Mouse (Mus musculus): ENCODE data around the gene Slc22a22. TPM values are rescaled to one million over a fixed set of nuclear protein-coding genes. Genes with fewer than 3 reads are reported as not detected.

Gene Slc22a22
- polyA plus RNA-seq, 1 experiment = not detected

DNA sequence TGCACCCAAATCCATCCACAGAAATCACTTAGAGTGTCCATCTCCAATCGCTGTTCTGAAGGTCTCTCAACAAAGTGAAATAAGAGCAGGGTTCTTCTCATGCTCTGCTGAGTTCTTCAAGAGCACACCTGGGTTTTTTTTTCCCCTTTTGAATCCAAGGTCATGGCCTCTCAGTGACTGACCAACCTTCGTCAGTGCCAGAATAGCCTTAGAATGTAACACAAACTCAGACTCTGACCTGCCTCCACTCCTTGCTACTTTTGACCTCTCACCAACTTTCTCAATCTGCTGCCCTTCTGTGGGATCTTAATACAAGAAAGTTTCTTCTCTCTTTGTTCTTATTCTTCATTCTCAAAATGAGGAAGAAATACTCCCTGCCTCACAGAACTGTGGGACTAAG, 18.7 kb upstream of the Slc22a22 start:
- TF ChIP-seq POLR2A (IDR thresholded peaks at IDR 0.05; ENCODE audit: extremely low read depth, insufficient read depth, low read length) (no peak), CTCF (IDR thresholded peaks at IDR 0.05; ENCODE audit: extremely low read depth, insufficient read depth, low read length) (no peak)
- Histone ChIP-seq H3K4me1 (ENCODE audit: control insufficient read depth, insufficient read depth, low read length) (no peaks in the 10 kb centered on the region), H3K27ac (ENCODE audit: insufficient read depth, low read length) (no peak overlapping the region), H3K4me3 (ENCODE audit: insufficient read depth, low read length) (no peak overlapping the region)

DNA sequence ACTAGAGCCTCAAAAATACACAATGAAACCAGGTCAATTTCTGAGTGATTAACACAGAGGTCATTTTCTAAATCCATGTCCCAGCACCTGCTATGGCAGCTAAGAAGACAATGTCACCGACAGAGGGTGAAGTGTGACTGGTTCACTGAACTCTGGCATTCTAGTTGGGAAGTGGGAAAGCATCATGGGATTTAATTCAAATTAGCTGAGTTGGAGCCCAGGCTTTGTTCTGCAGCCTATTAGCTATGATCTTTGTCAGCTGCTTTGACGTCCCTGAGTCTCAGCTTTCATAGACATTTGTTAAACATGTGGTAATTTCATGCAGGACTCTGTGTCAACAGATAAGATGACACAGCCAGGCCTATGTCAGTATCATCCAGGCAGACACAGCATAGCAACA, 5.1 kb upstream of the Slc22a22 start:
- no peak for TF ChIP-seq POLR2A (IDR thresholded peaks at IDR 0.05; ENCODE audit: extremely low read depth, insufficient read depth, low read length)
- no peak for TF ChIP-seq CTCF (IDR thresholded peaks at IDR 0.05; ENCODE audit: extremely low read depth, insufficient read depth, low read length)
- no peak overlapping the region for H3K27ac ChIP-seq (ENCODE audit: insufficient read depth, low read length)
- no peak overlapping the region for H3K4me3 ChIP-seq (ENCODE audit: insufficient read depth, low read length)
- H3K4me1 ChIP-seq (ENCODE audit: control insufficient read depth, insufficient read depth, low read length) = no peaks in the 10 kb centered on the region

DNA sequence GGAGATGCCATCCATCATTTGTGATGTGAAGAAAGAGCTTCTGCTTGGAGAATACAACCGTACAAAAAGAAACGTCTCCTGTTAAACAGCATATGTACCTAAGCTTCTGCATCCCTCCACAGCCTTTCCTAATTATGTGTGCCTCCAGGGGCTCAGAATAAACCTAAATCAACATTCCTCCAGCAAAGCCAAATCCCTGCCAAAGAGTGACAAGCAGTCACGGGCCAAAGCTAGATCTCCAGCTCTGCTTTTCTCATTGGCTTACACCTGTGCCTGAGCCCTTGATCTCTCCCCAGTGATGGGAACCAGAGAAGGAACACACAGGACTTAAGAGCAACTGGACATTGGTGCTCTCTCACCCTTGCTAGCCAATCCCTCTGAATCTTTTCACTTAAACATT, 5.8 kb downstream of the Slc22a22 start:
- no peak for TF ChIP-seq POLR2A (IDR thresholded peaks at IDR 0.05; ENCODE audit: extremely low read depth, insufficient read depth, low read length)
- no peak for TF ChIP-seq CTCF (IDR thresholded peaks at IDR 0.05; ENCODE audit: extremely low read depth, insufficient read depth, low read length)
- no peak overlapping the region for H3K4me3 ChIP-seq (ENCODE audit: insufficient read depth, low read length)
- no peaks in the 10 kb centered on the region for H3K4me1 ChIP-seq (ENCODE audit: control insufficient read depth, insufficient read depth, low read length)
- no peak overlapping the region for H3K27ac ChIP-seq (ENCODE audit: insufficient read depth, low read length)

DNA sequence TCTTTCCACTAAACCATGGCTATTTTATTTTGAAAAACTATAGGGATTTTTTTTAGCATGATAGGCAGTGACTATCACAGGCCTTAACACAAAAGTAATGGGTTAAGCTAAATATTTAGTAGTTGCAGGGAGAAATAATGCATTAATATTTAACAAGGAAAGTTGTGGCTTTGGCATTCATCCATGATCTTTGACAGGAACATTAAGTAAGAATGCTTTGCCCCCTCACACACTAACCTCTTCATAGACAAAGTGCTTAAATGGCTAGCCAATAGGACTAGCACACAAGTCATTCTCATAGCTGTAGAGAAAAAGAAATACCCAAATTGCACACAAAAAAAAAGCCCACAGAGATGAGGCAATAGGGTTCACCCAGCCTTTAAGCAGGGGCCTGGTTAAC, 11.4 kb downstream of the Slc22a22 start:
- Histone ChIP-seq H3K27ac (ENCODE audit: insufficient read depth, low read length) (no peak overlapping the region), H3K4me1 (ENCODE audit: control insufficient read depth, insufficient read depth, low read length) (no peaks in the 10 kb centered on the region), H3K4me3 (ENCODE audit: insufficient read depth, low read length) (no peak overlapping the region)
- TF ChIP-seq CTCF (IDR thresholded peaks at IDR 0.05; ENCODE audit: extremely low read depth, insufficient read depth, low read length) = no peak

DNA sequence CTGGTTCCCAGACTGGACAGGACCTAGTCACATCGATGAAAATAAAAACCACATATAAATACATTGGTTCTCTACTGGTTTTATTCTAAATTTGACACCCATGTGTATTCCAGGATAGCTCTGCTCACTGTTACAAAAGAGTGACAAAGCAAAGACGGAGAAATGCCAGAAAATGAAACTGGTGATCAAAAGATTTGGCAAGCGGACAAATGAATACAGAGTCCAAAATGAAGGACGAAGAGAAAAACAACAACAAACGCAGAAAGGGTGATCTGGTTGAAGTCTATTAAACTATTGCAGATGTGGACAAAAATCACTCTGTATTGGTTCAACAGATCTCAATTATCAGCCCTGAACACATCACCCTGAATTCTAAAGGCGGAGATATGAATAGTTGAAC, 12.4 kb downstream of the Slc22a22 start:
- H3K27ac ChIP-seq (ENCODE audit: insufficient read depth, low read length) = no peak overlapping the region

DNA sequence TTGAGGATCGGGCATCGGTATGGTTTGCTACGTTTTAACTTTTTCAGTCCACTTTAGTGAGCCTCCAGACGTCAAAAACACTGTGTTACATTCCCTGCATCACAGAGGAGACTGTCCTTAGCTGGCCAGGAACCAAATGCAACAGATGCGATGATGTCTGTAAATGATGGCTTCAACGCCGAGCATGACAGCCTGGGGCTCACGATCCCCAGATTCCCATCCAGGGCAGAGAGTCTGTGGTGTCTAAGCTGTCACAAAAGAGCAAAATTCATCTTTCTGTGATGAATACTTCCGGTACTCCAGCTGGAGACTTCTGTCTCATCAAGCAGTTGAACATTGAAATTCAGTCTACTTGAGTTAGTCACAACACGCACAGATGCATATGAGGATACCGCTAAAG, 13.4 kb downstream of the Slc22a22 start:
- no peak overlapping the region for H3K27ac ChIP-seq (ENCODE audit: insufficient read depth, low read length)
- H3K4me3 ChIP-seq (ENCODE audit: insufficient read depth, low read length) = no peak overlapping the region
- H3K4me1 ChIP-seq (ENCODE audit: control insufficient read depth, insufficient read depth, low read length) = no peaks in the 10 kb centered on the region
- TF ChIP-seq POLR2A (IDR thresholded peaks at IDR 0.05; ENCODE audit: extremely low read depth, insufficient read depth, low read length) (no peak), CTCF (IDR thresholded peaks at IDR 0.05; ENCODE audit: extremely low read depth, insufficient read depth, low read length) (no peak)

More for the DNA sequence above, 12.4 kb downstream of the Slc22a22 start:
- TF ChIP-seq POLR2A (IDR thresholded peaks at IDR 0.05; ENCODE audit: extremely low read depth, insufficient read depth, low read length) = no peak
- TF ChIP-seq CTCF (IDR thresholded peaks at IDR 0.05; ENCODE audit: extremely low read depth, insufficient read depth, low read length) = no peak
- Histone ChIP-seq H3K4me1 (ENCODE audit: control insufficient read depth, insufficient read depth, low read length) (no peaks in the 10 kb centered on the region), H3K4me3 (ENCODE audit: insufficient read depth, low read length) (no peak overlapping the region)

DNA sequence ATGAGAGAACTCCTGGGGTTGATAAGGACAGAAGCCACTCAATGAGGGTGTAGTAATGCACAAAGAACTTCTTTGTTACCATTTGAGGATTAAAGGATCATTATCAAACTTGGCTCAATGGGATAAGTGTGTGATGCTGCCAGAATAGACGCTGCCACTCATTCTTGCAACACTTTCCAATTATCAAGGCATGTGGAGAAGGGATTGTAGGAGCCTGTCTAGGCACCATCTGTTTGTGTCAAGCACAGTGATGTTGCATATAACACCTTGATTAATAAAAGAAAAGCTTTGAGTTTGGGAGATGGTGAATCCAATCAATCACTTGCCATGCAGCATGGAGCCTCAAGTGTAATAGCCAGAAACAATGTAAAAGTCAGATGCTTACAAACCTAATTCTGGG, 16.1 kb downstream of the Slc22a22 start:
- Histone ChIP-seq H3K4me1 (ENCODE audit: control insufficient read depth, insufficient read depth, low read length) (no peaks in the 10 kb centered on the region), H3K27ac (ENCODE audit: insufficient read depth, low read length) (no peak overlapping the region), H3K4me3 (ENCODE audit: insufficient read depth, low read length) (no peak overlapping the region)
- no peak for TF ChIP-seq CTCF (IDR thresholded peaks at IDR 0.05; ENCODE audit: extremely low read depth, insufficient read depth, low read length)
- no peak for TF ChIP-seq POLR2A (IDR thresholded peaks at IDR 0.05; ENCODE audit: extremely low read depth, insufficient read depth, low read length)

DNA sequence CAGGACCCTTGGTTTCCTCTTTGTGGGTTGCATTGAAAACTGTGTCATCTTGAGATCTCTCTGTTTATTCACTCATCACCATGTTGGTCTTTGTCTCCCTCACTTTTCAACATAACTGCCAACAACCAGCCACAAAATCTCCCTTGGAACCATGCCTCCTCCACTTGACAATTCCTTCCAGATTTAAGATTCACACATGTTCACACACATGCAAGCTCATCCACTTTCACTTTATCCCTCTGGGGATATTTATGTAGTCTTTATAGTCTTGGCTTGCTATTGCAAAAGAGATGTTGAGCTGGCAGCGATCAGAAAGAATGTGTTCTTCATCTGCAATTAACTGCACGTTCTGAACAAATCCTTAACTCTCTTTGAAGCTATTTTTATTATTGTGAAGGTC, 20.1 kb downstream of the Slc22a22 start:
- H3K4me1 ChIP-seq (ENCODE audit: control insufficient read depth, insufficient read depth, low read length) = no peaks in the 10 kb centered on the region
- H3K27ac ChIP-seq (ENCODE audit: insufficient read depth, low read length) = no peak overlapping the region
- no peak overlapping the region for H3K4me3 ChIP-seq (ENCODE audit: insufficient read depth, low read length)
- TF ChIP-seq CTCF (IDR thresholded peaks at IDR 0.05; ENCODE audit: extremely low read depth, insufficient read depth, low read length) = no peak
- TF ChIP-seq POLR2A (IDR thresholded peaks at IDR 0.05; ENCODE audit: extremely low read depth, insufficient read depth, low read length) = no peak

DNA sequence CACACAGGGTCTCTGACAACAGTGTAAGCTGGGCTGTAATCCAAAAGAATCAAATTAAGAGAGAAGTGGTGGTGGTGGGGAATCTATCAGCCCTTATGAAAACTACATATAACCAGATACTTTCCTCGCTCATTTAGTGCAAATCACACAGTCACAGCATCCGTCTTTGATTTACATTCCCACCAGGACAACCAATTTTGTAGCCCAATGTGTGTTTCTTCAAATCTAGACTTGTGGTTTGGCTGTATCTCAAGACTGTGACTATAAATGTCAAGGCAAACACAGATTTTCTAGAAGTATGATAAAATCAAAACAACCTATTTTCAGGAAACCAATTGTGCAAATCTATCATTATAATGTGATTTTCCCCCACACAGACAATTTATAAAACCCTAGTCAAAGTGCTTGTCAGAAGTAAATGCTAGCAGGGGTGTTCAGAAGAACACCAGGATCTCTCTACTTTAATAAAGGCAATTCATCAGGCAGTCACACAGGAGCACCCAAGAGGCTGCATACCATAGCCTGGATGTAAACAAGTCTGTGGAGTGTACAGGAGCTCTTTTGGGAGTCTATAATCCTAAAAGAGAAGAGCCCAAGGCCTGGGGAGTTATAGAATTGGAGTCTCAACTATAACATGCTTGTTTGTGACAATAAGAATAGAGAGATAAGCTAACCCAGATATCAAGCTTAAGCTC, 42.6 kb downstream of the Slc22a22 start:
- no peaks in the 10 kb centered on the region for H3K4me1 ChIP-seq (ENCODE audit: control insufficient read depth, insufficient read depth, low read length)
- H3K4me3 ChIP-seq (ENCODE audit: insufficient read depth, low read length) = no peak overlapping the region
- TF ChIP-seq CTCF (IDR thresholded peaks at IDR 0.05; ENCODE audit: extremely low read depth, insufficient read depth, low read length) (no peak), POLR2A (IDR thresholded peaks at IDR 0.05; ENCODE audit: extremely low read depth, insufficient read depth, low read length) (no peak)
- H3K27ac ChIP-seq (ENCODE audit: insufficient read depth, low read length) = no peak overlapping the region

DNA sequence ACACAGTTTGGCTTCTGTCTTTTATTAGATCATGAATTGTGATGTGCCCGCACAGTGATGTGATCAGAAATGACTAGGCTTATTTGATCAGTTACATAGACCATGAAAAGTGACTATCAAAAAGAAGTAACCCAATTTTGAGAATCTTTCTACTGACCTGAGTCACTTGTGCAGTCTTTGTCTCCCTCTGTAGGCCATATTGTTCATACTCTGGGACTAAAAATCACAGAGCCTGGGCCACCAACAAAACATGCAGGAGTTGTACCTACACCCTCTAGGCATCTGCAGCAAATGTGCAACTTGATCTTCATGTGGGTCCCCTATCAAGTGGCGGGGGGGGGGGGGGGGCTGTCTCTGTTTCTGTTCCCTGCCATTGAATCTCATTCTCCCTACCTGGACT, 68.9 kb downstream of the Slc22a22 start:
- Histone ChIP-seq H3K4me3 (ENCODE audit: insufficient read depth, low read length) (no peak overlapping the region), H3K27ac (ENCODE audit: insufficient read depth, low read length) (no peak overlapping the region), H3K4me1 (ENCODE audit: control insufficient read depth, insufficient read depth, low read length) (no peaks in the 10 kb centered on the region)
- TF ChIP-seq POLR2A (IDR thresholded peaks at IDR 0.05; ENCODE audit: extremely low read depth, insufficient read depth, low read length) (no peak), CTCF (IDR thresholded peaks at IDR 0.05; ENCODE audit: extremely low read depth, insufficient read depth, low read length) (peak; percentile 45)

Data from cortical plate, adult 2 months (tissue).